Mouse (Mus musculus): ENCODE data around the gene Sms.

GRCm38 (mm10) chrX:157488831-157489230 is 3.3 kb downstream of the Sms start:
- TF ChIP-seq MAFK (IDR thresholded peaks at IDR 0.05; ENCODE audit: insufficient read depth, low read depth, low read length) (no peak), HCFC1 (IDR thresholded peaks at IDR 0.05; ENCODE audit: borderline replicate concordance, insufficient read depth, low read length) (no peak), ZC3H11A (IDR thresholded peaks at IDR 0.05; ENCODE audit: borderline replicate concordance, low read depth, low read length) (no peak)

Data from ES-E14 (cell line).